ENCODE assay signal across 8 mouse cellular contexts in genomic region chr7:34166850-34167249, GRCm38 (mm10). TPM values are rescaled to one million over a fixed set of nuclear protein-coding genes. Genes with fewer than 3 reads are reported as not detected.
A peak's percentile ranks its signal among the peaks of the same experiment; 100 is the strongest.
DNase-seq lines count a peak whose midpoint lies in the region; ATAC-seq and TF ChIP-seq lines count a peak whose summit lies in the region.

No protein-coding gene starts in this region.

- DNase-seq in cerebellum, adult 9-11 months = peak; percentile 24
- DNase-seq in cerebellum, adult 9-10 months = no peak
- peak; percentile 39 for DNase-seq in CD4-positive helper T cell, adult 2 months (ENCODE audit: low read depth, low spot score)
- DNase-seq in c-Kit-positive CD71-positive TER-119-positive erythroid progenitor cells, embryonic 14.5 days (ENCODE audit: low spot score) = peak; percentile 76
- peak; percentile 72 for DNase-seq in liver, postnatal 0 days
- peak; percentile 15 to 33 for DNase-seq in spleen, postnatal 14 days (ENCODE audit: low spot score in 2 of 2)
- no peak for DNase-seq in layer of hippocampus, adult 18-20 months (ENCODE audit: low spot score in 2 of 2)

- H3K4me2 ChIP-seq in hindbrain, embryonic 12.5 days (replicated peaks) = peak overlapping the region; percentile 15; the same call in 1 of the 2 replicates
- peak overlapping the region; percentile 10; the same call in 1 of the 2 replicates for H3K4me2 ChIP-seq in liver, postnatal 0 days (ENCODE audit: low read depth, low read length)

- H3K9me3 ChIP-seq in hindbrain, embryonic 12.5 days (replicated peaks) = no peaks in the 10 kb centered on the region
- no peaks in the 10 kb centered on the region for H3K9me3 ChIP-seq in liver, postnatal 0 days (ENCODE audit: low read length)

- no peak for ATAC-seq in hindbrain, embryonic 12.5 days (ENCODE audit: low FRiP score)
- no peak for ATAC-seq in liver, postnatal 0 days

- peak; percentile 65 for TF ChIP-seq CTCF in liver, postnatal 0 days (IDR thresholded peaks at IDR 0.05; ENCODE audit: low read depth)

- WGBS in hindbrain, embryonic 12.5 days = 58% methylated on average over 4 of the region's 4 CpGs
- 46% methylated on average over 4 of the region's 4 CpGs for WGBS in liver, postnatal 0 days (ENCODE audit: insufficient replicate concordance)

- H3K36me3 ChIP-seq in hindbrain, embryonic 12.5 days = peaks cover 28% of the 10 kb centered on the region
- peaks cover 32% of the 10 kb centered on the region for H3K36me3 ChIP-seq in liver, postnatal 0 days (replicated peaks; ENCODE audit: insufficient read depth, low read length)

- no peak overlapping the region for H3K4me3 ChIP-seq in hindbrain, embryonic 12.5 days
- no peak overlapping the region for H3K4me3 ChIP-seq in liver, postnatal 0 days (ENCODE audit: low read depth, low read length)

- H3K27me3 ChIP-seq in hindbrain, embryonic 12.5 days = no peaks in the 10 kb centered on the region
- no peaks in the 10 kb centered on the region for H3K27me3 ChIP-seq in liver, postnatal 0 days (ENCODE audit: insufficient read depth, low read length)

- no peak overlapping the region for H3K9ac ChIP-seq in hindbrain, embryonic 12.5 days
- no peak overlapping the region for H3K9ac ChIP-seq in liver, postnatal 0 days (replicated peaks)

- H3K27ac ChIP-seq in hindbrain, embryonic 12.5 days = no peak overlapping the region
- H3K27ac ChIP-seq in liver, postnatal 0 days (ENCODE audit: low read depth) = no peak overlapping the region

- no peak for TF ChIP-seq EP300 in liver, postnatal 0 days (IDR thresholded peaks at IDR 0.05; ENCODE audit: low read depth)

- peaks cover 12% of the 10 kb centered on the region for H3K4me1 ChIP-seq in hindbrain, embryonic 12.5 days
- peaks cover 11% of the 10 kb centered on the region for H3K4me1 ChIP-seq in liver, postnatal 0 days (ENCODE audit: insufficient read depth)

RNA-seq across cellular contexts. Expression of gene Uba2, which starts 2.5 kb away (rescaled TPM):
- polyA plus RNA-seq in hindbrain, embryonic 12.5 days (2016; fragmentation: Nextera tagmentation; extraction: Ambion mirVana) = 220 and 226 TPM in 2 replicates
- 42.1 and 50.0 TPM in 2 replicates for polyA plus RNA-seq in liver, postnatal 0 days (2015; fragmentation: Nextera tagmentation; extraction: Ambion mirVana)
- total RNA-seq in layer of hippocampus, adult 18-20 months (2021) = 10 to 100 TPM; 87.2 TPM

RNA-seq across cellular contexts. Expression of gene Pdcd2l, which starts 29.6 kb away (rescaled TPM):
- polyA plus RNA-seq in hindbrain, embryonic 12.5 days (2016; fragmentation: Nextera tagmentation; extraction: Ambion mirVana) = 63.4 and 68.1 TPM in 2 replicates
- polyA plus RNA-seq in liver, postnatal 0 days (2015; fragmentation: Nextera tagmentation; extraction: Ambion mirVana) = 14.2 and 17.2 TPM in 2 replicates
- 10 to 100 TPM; 22.4 to 24.5 TPM for total RNA-seq in layer of hippocampus, adult 18-20 months (2021)

RNA-seq across cellular contexts. Expression of gene Wtip, which starts 33.8 kb away (rescaled TPM):
- polyA plus RNA-seq in hindbrain, embryonic 12.5 days (2016; fragmentation: Nextera tagmentation; extraction: Ambion mirVana) = 4.1 and 6.2 TPM in 2 replicates
- polyA plus RNA-seq in liver, postnatal 0 days (2015; fragmentation: Nextera tagmentation; extraction: Ambion mirVana) = 0.94 and 1.5 TPM in 2 replicates
- 10 to 100 TPM in 1 of 2 experiments, 1 to 10 TPM in 1; 9.5 to 11.6 TPM for total RNA-seq in layer of hippocampus, adult 18-20 months (2021)

Comparison
In these comparisons a context has a peak if more than half of its experiments do, and no peak if none do; other contexts are left out.
1. DNase-seq: peak in cerebellum, adult 9-11 months (single experiment), CD4-positive helper T cell, adult 2 months (single experiment), c-Kit-positive CD71-positive TER-119-positive erythroid progenitor cells, embryonic 14.5 days (single experiment), liver, postnatal 0 days (single experiment) and spleen, postnatal 14 days (2 of 2); none in cerebellum, adult 9-10 months (single experiment) and layer of hippocampus, adult 18-20 months (0 of 2).